Mouse (Mus musculus): Measurements from ENCODE around the gene Inpp5f. TPM values are rescaled to one million over a fixed set of nuclear protein-coding genes. Genes with fewer than 3 reads are reported as not detected.
"Not testable (repeated sequence)": the region's sequence is repeated elsewhere in the genome, so short reads cannot be mapped to it uniquely, and the experiment has no call there.

Gene Inpp5f
- total RNA-seq (2015) (36.6 and 44.5 TPM in 2 replicates), total RNA-seq (2017) (37.3 and 38.9 TPM in 2 replicates)

DNA sequence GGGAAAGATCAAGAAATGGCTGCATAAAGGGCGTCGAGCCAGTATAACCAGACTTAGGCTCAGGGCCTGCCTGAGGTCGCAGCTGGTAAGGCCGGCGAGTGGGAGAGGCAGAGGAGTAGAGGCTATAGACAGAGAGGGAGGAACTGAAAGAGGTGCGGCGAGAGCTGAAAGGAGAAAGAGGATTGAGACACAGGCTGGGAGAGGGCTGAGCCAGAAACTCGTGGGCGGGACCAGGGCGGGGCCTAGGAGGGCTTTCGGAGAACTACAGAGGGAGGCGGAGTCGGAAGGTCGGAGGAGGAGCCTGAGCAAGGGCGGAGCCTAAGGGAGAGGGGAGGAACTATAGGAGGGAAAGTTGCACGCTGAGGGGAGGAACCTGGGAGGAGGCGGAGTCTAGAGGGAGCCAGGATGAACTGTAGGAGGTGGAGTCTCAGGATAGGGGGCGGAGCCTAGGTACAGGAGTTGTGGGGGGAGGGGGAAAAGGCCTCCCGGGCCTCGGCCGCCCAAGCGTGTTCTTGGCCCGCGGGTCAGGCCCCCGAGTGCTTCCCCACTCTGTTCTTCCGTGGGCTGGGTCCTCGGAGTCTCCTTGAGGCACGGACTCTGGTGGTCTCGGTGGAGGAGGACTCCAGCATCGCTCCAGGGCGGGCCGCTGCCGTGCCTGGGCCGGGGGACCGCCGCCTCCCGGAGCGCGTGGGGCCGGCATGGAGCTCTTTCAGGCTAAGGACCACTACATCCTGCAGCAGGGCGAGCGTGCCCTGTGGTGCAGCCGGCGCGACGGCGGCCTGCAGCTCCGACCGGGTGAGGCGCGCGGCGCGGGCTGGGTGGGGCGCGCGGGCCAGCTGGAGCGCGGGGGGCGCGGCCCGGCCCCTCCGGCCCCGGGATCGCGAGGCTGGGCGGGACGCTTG is at the start of gene Inpp5f:
Gene Inpp5f, plus strand, starts transcription at position 432 of the 902 bp plus-strand sequence.
- ATAC-seq (ENCODE audit: poor library complexity, severe bottlenecking), result peak; percentile 96

DNA sequence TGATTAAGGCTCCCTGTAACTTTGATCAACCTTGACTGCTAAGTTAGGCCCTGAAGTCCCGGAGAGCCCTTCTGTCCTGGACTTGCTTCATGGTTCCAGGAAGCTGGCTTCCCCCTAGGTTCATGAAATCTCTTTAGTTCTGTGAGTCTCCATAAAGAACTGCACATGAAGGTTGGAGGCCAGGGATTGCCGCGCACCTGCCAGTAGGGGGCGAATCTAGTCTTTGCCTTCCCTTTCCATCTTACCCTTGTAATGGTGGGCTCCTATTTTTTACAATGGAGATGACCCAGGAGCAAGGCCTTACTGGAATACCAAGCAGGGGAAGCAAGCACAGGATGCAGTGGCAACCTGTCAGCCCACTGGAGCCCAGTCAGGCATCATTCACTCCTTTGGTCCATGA is 47.8 kb upstream of the Inpp5f start:
- ATAC-seq (ENCODE audit: poor library complexity, severe bottlenecking), result peak; percentile 68

DNA sequence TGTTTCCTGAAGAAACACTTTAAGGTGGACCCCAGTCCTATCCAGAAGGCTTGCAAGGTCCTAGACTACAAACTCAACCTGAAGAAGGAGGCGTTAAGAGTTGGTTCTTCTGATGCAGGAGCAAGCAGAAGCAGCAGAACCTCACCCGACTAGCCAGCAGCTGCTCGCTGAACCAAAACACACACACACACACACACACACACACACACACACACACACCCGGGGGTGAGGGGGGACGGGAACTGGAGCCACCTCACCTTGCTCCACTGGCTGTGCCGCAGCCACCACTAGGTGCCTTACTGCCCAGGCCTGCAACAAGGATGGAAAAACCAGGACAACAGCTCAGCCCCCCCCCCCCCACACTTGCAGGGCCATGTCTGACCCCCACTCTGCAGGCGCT is 44.8 kb upstream of the Inpp5f start:
- ATAC-seq (ENCODE audit: poor library complexity, severe bottlenecking), result no peak

DNA sequence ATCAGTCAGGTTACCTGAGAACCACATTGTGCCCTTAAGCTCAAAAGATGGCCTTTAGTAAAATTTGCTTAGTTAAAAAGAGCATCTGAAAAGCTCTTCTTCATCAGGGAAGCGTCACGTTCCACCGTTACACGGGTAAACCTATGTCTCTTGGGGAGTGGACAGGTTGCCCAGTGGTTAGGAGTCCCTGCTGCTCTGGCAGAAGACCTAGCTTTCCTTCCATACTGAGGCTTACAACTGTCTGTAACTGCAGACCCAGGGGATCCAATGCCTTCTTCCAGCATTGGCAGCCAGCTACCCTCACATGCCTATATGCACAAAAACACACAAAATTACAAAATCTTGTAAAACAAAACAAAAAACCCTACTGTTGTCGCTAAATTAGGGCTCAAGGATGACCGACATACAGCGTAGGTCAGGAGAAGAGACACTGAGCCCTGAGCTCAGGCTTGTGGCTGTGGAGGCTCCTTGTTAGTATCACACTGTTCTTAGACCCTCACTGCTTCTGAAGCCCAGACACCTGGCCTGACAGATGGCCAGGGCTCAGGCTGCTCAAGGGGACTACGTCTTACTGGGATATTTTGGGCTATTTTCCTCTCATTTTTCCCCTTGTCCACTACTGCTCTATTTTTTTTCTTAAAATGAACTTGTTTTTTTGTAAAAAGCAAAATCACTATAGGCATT is 43.4 kb upstream of the Inpp5f start:
- no peak for ATAC-seq (ENCODE audit: poor library complexity, severe bottlenecking)

DNA sequence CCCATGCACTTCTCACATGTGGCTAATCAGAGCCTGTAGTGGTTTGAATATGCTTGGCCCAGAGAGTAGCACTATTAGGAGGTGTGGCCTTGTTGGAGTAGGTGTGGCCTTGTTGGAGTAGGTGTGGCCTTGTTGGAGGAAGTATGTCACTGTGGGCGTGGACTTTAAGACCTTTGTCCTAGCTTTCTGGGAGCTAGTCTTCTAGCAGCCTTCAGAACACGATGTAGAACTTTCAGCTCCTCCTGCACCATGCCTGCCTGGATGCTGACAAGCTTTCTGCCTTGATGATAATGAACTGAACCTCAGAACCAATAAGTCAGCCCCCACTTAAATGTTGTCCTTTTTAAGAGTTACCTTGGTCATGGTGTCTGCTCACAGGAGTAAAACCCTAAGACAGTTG is 41.7 kb upstream of the Inpp5f start:
- ATAC-seq (ENCODE audit: poor library complexity, severe bottlenecking), result peak; percentile 32; the same call in 1 of the 2 replicates

DNA sequence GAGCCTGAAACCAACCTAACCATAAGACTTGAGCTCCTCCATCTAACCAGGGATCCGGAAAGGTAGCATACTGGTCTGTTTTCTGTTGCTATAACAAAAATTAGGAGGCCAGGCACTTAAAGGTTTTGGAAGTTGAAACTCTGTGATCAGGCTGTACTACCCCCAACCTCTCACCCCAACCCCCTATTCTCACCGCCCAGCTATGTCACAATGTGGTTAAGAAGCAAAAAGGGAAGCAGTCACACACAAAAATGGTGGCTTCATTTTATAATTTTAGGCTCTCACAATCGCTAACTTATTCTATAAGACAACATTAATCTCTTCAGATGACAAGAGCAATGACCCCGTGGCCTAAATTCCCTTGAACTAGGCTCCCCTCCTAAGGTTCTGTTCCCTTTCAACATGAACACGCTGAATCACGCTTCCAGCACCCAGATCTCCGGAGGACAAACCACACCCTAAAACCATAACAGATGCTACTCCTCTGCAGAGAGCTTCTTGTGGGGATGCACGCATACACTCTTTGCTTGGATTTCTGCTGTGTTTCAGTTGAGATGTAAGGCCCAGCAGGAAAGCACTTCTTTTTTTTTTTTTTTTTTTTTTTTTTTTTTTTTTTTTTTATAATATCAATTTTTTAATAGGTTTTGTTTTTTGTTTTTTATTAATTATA is 41.0 kb upstream of the Inpp5f start:
- peak; percentile 90 for ATAC-seq (ENCODE audit: poor library complexity, severe bottlenecking)

DNA sequence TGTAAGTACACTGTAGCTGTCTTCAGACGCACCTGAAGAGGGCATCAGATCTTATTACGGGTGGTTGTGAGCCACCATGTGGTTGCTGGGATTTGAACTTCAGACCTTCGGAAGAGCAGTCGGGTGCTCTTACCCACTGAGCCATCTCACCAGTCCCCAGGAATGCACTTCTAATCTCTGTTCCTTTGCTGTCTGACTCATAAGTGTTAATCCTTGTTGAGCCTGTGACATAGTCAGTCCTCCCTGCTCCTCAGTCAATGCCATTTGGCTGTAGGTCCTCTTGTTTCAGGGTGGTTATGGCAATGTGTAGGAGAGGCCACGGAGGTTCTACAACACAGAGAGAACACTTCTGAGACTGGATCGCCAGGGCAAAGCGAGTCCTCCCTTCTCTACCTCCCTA is 40.5 kb upstream of the Inpp5f start:
- ATAC-seq (ENCODE audit: poor library complexity, severe bottlenecking), result not testable (repeated sequence)

DNA sequence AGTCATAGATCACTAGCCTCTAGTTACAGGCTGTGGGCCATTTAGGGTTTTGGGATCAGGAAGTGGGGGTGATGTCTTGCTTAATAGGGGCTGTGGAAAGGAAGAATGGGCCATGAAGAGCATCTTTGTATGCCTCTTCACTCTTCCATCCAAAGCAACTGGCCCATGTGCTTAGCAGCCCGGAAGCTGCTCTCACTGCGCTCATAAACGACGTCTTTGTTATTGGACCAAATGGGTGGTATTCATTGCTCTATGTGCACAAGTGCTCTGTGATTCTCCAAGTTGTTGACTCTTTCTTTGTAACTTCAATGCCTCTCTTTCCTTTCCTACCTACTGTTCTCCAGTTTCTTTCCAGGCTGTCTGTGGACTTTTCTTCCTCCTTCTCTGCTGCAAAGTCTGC is 39.1 kb upstream of the Inpp5f start:
- ATAC-seq (ENCODE audit: poor library complexity, severe bottlenecking), result no peak

DNA sequence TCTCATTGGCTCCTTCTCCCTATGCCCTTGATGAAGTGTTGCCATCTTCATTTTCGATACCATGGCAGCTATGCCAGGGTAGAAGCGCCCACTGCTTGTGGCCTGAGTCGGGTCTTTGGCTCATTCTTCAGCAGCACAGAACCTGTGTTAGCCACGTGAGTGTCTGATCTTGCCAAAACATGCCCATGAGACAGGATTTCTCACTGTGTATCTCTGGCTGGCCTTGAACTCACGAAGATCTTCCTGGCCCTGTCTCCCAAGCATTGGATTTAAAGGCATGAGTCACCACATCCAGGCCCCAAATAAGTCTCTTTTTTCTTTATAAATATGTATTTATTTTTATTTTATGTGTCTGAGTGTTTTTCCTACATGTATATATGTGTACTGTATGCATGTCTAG is 35.9 kb upstream of the Inpp5f start:
- no peak for ATAC-seq (ENCODE audit: poor library complexity, severe bottlenecking)

DNA sequence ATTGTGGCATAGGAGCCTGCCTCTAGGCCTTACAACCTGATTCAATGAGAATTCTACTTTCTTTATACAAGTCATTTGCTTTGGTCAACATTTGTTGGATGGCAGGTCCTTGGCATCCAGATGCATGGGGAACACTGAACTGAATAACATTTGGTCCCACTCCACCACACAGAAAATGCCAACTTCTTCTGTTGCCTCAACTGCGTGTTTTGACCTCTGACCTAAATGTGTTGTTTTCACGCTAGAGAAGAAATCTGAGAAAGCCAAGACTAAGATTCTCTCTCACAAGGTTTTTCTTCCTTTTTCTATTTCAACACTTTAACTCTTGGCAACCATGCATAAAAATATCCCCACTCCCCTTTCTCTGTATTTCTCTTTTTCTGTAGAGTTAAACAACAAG is 35.3 kb upstream of the Inpp5f start:
- ATAC-seq (ENCODE audit: poor library complexity, severe bottlenecking), result peak; percentile 49

DNA sequence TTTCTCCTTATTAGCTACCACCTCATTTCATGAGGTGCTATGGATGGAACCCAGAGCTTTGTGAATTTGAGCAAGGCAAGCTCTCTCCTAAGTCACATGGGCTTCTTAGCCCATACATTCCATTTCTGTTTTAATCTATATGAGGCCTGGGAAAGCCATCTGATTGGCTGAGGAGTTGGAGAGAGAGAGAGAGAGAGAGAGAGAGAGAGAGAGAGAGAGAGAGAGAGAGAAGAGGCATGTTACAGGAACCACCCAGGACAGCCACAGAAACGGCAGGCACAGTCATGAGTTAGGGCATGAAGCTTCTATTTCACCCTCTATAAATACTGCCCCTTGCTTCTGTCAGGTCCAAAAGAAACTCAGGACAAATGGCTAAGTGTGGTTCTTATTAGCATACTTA is 33.5 kb upstream of the Inpp5f start:
- ATAC-seq (ENCODE audit: poor library complexity, severe bottlenecking), result no peak

DNA sequence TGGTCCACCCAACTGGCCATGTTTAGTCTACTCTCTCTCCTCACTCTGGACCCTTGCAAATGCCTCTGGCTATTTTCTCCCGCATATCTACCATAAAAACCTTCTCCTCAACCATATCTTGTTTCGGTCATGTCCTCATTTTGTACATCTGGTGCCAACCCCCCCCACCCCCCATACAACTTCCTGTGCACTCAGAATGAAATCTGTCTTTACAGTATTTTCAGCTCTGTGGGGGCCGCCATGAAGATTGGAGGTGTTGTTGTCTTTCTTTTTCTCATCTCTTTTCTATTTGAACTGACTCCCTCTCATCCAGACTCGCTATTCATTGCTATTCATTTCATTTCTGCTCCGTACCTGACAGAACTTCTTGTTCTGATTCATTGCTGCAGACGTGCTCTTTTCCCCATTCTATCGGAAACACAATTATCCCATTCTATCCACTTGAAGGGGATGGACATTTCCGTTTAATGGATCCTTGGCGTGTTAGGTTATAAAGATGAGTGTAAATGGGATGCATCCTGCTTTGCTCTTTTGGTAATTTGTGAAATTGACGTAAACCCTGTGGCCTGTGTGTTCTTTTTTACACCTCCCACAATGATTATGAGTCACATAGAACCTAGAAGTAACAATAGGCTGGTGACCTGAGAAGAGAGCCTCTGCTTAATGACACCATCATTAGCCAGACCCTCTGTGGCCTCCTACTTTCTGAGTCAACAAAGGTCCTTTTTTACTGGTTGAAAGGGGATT is 32.8 kb upstream of the Inpp5f start:
- ATAC-seq (ENCODE audit: poor library complexity, severe bottlenecking), result no peak

DNA sequence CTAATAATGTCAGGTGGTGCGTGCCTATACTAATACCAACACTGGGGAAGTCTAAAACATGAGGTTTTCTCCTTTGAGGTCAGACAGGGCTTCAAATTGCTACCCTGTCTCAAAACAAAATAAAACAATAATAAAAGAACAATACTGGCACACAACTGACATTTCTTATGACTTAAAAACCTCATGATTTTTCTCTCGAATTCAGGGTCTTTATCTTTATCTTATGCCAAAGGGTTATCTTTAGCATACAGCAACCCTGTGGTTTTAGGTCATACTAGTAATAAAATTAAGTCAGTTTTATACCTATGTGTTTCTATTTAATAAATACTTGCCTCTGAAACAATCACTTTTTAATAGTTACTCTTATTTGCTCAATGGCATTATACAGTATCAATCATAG is 31.7 kb upstream of the Inpp5f start:
- ATAC-seq (ENCODE audit: poor library complexity, severe bottlenecking), result no peak

DNA sequence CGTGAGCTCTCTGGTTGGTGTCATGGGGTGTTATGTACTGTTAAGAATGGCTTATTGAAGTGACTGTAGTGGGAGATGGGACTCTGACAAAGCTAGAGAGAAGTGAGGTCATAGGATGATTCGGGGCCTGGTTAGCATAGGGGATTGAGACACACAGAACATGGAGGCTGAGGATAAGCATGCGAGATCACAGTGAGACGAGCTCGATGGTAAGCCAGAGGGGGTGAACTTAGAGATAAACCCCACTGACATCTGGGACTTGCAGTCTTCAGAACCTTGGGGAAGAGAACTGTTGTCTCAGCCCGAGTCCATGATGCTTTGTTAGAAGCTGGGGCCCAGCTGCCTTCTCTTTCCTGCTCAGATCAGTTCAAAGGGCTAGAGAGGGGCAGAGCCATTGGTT is 30.8 kb upstream of the Inpp5f start:
- no peak for ATAC-seq (ENCODE audit: poor library complexity, severe bottlenecking)

DNA sequence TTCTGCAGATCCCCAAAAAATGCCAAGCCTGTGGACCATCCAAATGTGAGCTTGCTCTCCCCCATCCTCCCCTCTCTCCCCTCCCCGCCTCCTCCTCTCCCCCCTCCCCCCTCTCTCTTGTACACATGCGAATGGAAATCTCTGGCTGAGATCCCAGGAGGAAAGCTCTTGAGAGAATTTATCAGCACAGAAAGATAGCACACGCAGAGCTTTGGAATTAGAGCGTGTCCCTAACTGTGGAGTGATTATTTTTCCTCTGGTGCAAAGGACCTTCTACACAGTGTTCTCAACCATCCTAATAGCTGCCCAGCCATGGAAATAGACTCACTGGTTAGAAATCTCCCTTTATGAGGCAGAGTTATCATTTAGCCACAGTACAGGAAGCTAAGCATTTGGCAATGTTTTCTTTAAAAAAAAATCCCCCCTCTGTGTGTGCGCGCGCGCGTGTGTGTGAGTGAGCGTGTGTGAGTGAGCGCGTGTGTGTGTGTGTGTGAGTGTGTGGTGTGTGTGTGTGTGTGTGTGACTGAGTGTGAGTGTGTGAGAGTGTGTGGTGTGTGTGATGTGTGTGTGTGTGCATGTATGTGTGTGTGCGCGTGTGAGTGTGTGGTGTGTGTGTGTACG is 29.2 kb upstream of the Inpp5f start:
- no peak for ATAC-seq (ENCODE audit: poor library complexity, severe bottlenecking)

DNA sequence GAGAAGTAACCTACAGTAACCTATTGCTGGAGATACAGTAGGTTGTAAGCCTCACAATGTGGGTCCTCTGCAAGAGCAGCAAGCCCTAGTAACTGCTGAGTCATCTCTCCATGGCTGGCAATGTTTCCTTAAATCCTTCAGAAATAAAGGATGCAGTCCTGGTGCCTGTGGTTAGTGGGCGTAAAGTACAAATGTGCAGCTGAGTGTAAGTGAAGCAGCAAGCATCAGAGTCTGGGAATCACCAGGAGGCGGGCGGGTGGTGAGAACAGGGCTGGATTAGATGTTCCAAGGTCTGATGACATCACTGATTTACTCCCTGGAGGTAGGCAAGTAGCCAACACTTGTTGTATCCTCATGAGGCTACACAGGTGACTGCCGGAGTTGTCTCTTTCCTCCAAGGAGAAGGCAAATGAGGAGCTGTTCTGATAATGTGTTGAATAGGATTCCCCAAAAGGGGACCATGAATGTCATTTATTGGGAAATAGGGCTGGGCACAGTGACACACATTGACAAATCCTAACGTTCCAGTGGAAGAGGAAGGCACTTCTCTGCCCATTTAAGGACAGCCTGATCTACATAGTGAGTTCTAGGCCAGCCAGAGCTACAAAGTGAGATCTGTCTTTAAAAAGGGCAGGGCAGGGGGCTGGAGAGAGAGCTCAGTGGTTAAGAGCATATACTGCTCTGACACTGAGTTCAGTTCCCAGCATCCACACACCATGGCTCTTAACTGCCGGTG is 27.7 kb upstream of the Inpp5f start:
- ATAC-seq (ENCODE audit: poor library complexity, severe bottlenecking), result no peak; the same call in 1 of the 2 replicates

DNA sequence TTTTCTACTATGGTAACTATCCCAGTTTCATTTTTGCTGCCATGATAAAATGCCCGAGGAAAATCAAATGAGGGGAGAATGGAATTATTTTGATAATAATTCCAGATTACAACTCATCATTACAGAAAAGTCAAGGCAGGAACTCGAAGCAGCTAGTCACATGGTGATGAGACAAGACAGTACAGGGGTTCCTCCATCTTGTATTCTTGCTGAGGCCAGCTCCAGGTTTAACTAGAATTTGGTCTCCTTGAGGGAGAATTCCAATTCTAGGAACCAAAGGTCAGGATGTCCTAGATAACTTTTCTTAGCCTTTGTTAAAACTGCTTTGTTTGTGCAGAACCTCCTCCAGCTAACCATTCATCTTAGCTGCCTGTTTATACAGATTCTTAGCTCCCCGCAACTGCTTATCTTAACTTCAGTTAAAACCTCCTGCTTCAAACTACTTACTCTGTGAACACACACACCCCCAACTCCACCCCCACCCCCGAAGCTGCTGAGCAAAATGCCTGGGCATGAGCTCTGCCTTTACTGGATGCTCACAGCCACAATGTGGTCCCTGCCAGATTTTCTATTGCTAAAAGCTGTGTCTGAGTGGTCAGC is 23.7 kb upstream of the Inpp5f start:
- ATAC-seq (ENCODE audit: poor library complexity, severe bottlenecking), result no peak

DNA sequence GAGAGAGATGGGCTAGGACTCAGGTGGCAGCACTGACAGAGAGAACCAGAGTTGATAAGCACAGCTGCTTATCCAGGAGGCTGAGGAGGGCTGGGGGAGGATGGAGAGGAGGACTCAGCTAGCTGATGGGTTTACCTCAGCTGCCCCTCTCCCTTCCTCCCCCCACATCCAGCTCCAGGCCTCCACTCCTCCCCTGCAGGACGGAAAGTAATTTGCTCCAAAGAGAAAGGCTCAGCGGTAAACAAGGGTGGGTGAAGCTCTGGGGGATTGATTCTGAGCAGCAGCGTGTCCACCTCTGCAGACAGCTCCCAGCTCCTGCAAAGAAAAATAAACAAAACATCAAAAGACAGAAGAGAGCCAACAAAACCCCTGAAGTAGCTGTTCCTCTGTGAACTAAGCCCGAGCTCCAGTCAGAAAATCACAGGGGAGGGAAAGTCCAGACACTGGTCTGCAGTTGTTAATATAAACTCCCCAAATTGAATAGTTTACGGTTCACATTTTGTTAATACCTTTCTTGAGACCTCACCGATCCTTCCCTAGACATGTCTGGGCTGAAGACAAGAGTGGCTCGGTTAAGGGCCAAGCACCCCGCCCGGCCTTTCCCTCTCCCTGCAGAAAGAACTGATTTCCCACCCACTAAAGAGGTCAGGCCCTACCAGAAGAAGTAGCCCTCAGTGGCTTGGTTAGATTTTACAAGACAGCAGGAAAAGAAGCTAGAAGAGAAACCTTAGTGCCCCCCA is 19.6 kb upstream of the Inpp5f start:
- no peak for ATAC-seq (ENCODE audit: poor library complexity, severe bottlenecking)

Data from megakaryocyte, adult 5-6 weeks (primary cell).